Mouse (Mus musculus) left cerebral cortex, postnatal 36 days (tissue): ENCODE measurements at regions not wholly inside any gene's neighbourhood (a gene's known extent, or its start where the extent isn't known, plus 50 kb on each side); places are given as distances from the start of the nearest gene placed in this dataset.
A peak's percentile ranks its signal among the peaks of the same experiment; 100 is the strongest.
"Not testable (repeated sequence)": the region's sequence is repeated elsewhere in the genome, so short reads cannot be mapped to it uniquely, and the experiment has no call there.

Experiments used
- DNase-seq, 2 experiments: peaks; one replicate each; pipeline ENCODE4 v3.0.0; 2021 to 2022; ENCODE audit warnings: low spot score in 2 of 2, mixed read lengths in 1 of 2
- intact Hi-C: fragments of 180-260 bp; cut with DNase I; formaldehyde crosslinking; loops from one replicate; pipeline ENCODE4 v1.15.1; 2025

GRCm38 (mm10) chr4:55271965-55272630, 77.7 kb upstream of the Rad23b start:
- intact Hi-C loops: no loop called here
- DNase-seq: no peak

GRCm38 (mm10) chr4:55276300-55276952, 73.4 kb upstream of the Rad23b start:
- intact Hi-C loops: no loop called here

DNA sequence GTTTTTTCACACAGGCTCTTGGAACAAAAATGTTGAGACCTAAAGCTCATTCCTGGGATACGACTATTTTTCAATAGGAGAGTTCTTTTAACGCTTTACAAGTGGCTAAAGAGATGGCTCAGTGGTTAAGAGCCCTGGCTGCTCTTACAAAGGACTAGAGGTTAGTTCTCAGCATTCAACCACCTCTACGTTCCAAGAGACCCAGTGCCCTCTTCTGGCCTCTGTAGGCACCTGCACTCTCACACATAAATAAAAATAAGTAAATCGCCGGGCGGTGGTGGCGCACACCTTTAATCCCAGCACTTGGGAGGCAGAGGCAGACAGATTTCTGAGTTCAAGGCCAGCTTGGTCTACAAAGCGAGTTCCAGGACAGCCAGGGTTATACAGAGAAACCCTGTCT, 70.5 kb upstream of the Rad23b start:
- intact Hi-C loops, DNase-seq: not testable (repeated sequence)

More at GRCm38 (mm10) chr4:55276300-55276952, 73.4 kb upstream of the Rad23b start:
- no peak for DNase-seq

GRCm38 (mm10) chr4:55280706-55281105, 69.1 kb upstream of the Rad23b start:
- intact Hi-C loops: no loop called here
- DNase-seq: no peak

DNA sequence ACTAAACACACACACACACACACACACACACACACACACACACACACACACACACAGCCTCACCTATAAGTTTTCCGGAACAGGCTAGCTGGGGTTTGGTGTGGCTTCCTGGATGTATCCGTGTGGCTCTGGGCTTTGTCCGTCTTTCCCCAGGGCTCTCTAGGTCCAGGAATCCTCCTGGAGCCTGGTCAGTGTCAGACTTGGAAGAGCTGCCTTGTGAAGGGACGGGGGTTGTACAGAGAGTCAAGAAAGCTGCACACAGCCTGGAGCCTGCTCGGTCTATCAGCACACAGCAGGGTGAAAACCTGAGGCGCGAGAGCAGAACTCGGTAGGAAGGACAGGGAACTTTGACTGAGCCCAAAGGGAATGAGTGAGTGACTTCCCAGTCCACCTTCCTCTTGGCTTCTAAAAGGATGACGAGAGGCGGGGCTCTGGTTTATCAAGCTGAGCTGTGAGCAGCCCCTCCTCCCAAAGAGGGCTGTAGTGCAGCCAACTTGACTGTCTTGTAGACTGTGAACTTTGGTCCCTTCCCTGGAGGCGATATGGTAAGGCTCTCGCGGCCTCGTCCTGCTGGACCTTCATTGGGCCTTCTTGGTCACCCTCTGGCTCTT, 68.3 kb upstream of the Rad23b start:
- DNase-seq: no peak
- intact Hi-C loops: no loop called here

DNA sequence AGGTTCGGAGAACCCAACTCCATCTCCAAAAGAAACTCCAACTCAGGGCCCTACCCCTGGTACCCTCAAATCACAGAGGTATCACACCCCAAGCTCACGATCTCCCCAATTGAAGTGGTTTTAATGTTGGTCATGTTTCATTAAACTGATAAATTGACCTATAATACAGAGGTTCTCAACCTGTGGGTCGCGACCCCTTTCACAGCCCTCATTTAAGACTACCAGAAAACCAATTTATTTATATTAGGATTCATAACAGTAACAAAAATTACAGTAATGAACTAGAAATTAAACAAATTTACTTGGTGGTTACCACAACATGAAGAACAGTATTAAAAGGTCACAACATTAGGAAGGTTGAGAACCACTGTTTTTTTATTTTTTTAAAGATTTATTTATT, 67.4 kb upstream of the Rad23b start:
- no peak for DNase-seq
- intact Hi-C loops: no loop called here

GRCm38 (mm10) chr4:55284722-55285225, 65.1 kb upstream of the Rad23b start:
- DNase-seq: no peak
- intact Hi-C loops: no loop called here

- intact Hi-C loops: no loop called here
- no peak for DNase-seq
These were observed 64.2 kb upstream of the Rad23b start for GRCm38 (mm10) chr4:55285641-55286040.

GRCm38 (mm10) chr4:55288456-55288855, 61.4 kb upstream of the Rad23b start:
- DNase-seq: no peak
- intact Hi-C loops: no loop called here

DNA sequence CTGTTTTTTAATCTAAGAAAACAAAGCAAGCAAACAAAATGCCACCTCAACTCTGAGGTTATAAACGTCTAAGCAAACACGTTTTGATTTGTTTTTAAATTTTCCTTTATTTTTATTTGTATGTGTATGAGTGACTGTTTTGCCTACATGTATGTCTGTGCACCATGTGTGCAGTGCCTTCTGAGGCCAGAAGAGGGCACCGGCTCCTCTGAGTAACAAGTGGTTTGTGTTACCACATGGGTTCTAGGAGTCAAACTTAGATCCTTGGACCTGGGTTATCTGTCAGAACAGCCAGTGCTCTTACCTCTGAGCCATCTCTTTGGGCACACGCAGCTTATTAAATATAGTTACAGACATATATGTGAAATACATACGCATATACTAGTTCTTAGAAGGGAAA, 57.6 kb upstream of the Rad23b start:
- intact Hi-C loops: no loop called here

DNA sequence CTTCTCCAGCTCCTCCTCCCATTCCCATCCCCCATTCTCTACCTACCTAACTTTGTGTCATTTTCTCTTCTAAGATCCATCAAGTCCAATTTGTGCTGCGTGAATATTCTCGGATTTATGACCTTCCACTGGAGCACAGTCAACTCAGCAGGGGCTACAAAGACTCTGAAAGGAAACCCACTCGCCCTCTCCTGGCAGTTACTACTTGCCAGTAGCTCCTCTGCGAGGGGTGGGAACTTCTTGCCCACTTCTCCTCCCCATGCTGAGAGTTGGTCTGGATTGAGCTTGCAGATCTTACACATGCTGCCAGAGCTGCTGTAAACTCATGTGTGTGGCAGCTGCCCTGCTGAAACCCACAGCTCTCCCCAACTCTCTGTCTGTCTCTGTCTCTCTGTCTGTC, 57.1 kb upstream of the Rad23b start:
- DNase-seq: no peak
- intact Hi-C loops: no loop called here

More for the DNA sequence above, 57.6 kb upstream of the Rad23b start:
- no peak for DNase-seq

DNA sequence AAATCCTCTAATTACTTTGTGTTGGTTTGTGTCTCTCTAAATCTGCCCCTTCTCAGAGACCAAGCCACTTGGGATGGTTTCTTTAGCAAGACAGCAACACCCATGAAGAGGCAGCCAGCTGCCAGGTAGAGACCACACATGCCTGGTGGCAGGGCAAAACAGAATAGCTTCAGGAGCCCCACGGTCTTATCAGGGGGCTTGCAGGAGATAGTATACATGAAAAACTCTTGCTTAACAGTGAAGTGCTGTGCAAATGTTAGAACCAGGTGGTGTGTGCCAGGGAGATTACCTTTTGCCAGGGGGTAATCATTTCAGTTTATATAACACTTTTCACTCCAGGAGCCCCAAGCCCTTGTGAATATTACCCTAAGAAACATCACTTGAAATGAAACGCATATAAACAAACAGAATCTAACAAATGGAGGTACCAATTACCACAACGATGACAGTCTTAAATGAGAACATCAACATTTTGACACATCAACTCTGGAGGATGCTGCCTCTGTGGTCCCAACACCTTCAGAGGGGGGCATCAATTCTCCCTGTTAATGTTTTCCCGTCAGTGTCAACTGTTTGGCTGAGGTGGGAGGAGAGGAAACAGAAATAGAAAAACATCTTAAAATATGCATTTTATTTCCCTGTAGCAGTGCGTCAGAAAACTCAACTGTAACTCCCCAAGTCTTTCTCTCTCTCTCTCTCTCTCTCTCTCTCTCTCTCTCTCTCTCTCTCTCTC, 56.3 kb upstream of the Rad23b start:
- intact Hi-C loops: no loop called here
- DNase-seq: no peak

DNA sequence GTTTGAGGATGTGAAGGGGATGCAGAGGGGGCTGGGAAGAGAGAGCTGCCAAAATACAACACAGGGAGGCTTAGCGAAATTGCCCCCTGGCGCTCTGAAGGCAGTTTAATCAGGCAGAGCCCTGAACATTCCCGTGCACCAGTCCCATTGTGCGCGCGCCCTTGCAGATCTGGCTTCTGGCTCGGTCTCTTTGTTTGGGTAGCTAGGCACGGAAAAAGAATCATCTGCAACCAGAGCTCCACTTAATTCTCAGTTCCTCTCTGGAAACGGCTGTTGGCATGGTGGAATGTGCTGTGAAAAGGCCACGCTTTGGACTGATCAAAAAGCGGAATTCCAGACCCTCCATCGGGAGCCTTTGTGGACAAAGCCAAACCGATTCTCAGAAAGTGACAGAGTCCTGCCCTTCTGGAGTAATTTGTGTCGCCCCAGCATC, 55.6 kb upstream of the Rad23b start:
- intact Hi-C loops: no loop called here
- peak; percentile 28 to 33 for DNase-seq

GRCm38 (mm10) chr4:55297841-55298240, 52.0 kb upstream of the Rad23b start:
- intact Hi-C loops: no loop called here
- DNase-seq: no peak
